Mouse (Mus musculus) kidney, adult 2 months (tissue): ENCODE data around the gene Stk11. TPM values are rescaled to one million over a fixed set of nuclear protein-coding genes. Genes with fewer than 3 reads are reported as not detected.

Source experiments
- DNase-seq: peaks from one replicate; pipeline ENCODE4 v3.0.0; 2021
- H3K27ac ChIP-seq: fragments of 200-500 bp; 2 replicates; pipeline ENCODE4 v1.5.1; 2012; ENCODE audit warnings: low read depth, low read length, control low read depth, inconsistent platforms; ENCODE audit not compliant: insufficient read depth
- H3K27me3 ChIP-seq: fragments of 200-500 bp; replicated peaks from 2 replicates; pipeline ENCODE4 v1.6.1; 2012; ENCODE audit warnings: mild to moderate bottlenecking, moderate library complexity, low read length, inconsistent platforms; ENCODE audit not compliant: control insufficient read depth, insufficient read depth
- H3K36me3 ChIP-seq: fragments of 200-500 bp; 2 replicates; pipeline ENCODE4 v1.6.1; 2012; ENCODE audit warnings: mild to moderate bottlenecking, moderate library complexity, low read length, inconsistent platforms; ENCODE audit not compliant: control insufficient read depth, insufficient read depth
- H3K4me1 ChIP-seq: fragments of 200-500 bp; 2 replicates; pipeline ENCODE4 v1.6.1; 2011; ENCODE audit warnings: low read length; ENCODE audit not compliant: control insufficient read depth, insufficient read depth
- H3K4me3 ChIP-seq: fragments of 200-500 bp; 2 replicates; pipeline ENCODE4 v1.5.1; 2011; ENCODE audit warnings: mild to moderate bottlenecking, low read depth, low read length, control low read depth; ENCODE audit not compliant: insufficient read depth
- CTCF ChIP-seq: fragments of 200-500 bp; conservative IDR thresholded peaks from 2 replicates; pipeline ENCODE4 v1.5.1; 2011; ENCODE audit warnings: low read depth, mild to moderate bottlenecking, control low read depth, low read length, moderate library complexity, mixed read lengths; ENCODE audit not compliant: insufficient read depth, insufficient read length
- POLR2A ChIP-seq: fragments of 200-500 bp; IDR thresholded peaks from one replicate; pipeline ENCODE4 v1.6.1; 2011; ENCODE audit warnings: low read depth, low read length, control low read depth
- WGBS: fragments of 180-500 bp; shearing (Covaris S2); methylation state at CpG from one replicate; pipeline ENCODE4 v1.1.7; 2018; 5-methylcytosine and 5-hydroxymethylcytosine counted together
- polyA plus RNA-seq: library from polyadenylated mRNA; depleted of rRNA; stranded (reverse); fragments of >200 nt; gene quantifications from 2 replicates; pipeline ENCODE4 v1.2.3, GENCODE M21; 2012

Gene Stk11
- polyA plus RNA-seq, 1 experiment, result 114 TPM

- no peak for DNase-seq
- H3K27ac ChIP-seq, result no peak overlapping the region
- TF ChIP-seq POLR2A (no peak), CTCF (no peak)
- H3K27me3 ChIP-seq, result no peaks in the 10 kb centered on the region
- no peaks in the 10 kb centered on the region for H3K36me3 ChIP-seq
- peaks cover 14% of the 10 kb centered on the region for H3K4me1 ChIP-seq
- H3K4me3 ChIP-seq, result no peak overlapping the region
- WGBS, result 42% methylated on average over 3 of the region's 3 CpGs
Observed at GRCm38 (mm10) chr10:80086847-80087246, 28.8 kb upstream of the Stk11 start.

DNA sequence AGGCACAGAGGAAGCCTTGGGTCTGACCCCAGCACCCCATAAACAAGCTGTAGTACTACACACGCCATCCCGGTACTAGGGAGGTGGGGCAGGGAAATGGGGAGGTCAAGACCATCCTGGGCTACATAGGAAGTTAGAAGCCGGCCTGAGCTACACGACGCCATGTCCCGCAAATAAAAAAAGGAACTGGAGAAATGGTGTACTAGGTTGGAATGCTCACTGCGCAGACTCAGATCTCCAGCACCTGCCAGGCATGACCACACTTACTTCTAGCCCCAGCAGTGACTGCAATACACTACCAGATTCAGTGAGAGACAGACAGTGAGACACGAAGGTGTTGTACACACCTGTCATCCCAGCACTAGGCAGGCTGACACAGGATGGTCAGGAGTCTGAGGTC, 28.1 kb upstream of the Stk11 start:
- no peak for TF ChIP-seq CTCF
- no peak for TF ChIP-seq POLR2A
- WGBS, result 84% methylated on average over 8 of the region's 8 CpGs
- DNase-seq, result no peak
- H3K27ac ChIP-seq, result no peak overlapping the region
- H3K4me3 ChIP-seq, result no peak overlapping the region
- H3K27me3 ChIP-seq, result no peaks in the 10 kb centered on the region
- no peaks in the 10 kb centered on the region for H3K36me3 ChIP-seq
- peaks cover 16% of the 10 kb centered on the region for H3K4me1 ChIP-seq

GRCm38 (mm10) chr10:80089146-80089545, 26.5 kb upstream of the Stk11 start:
- no peak overlapping the region for H3K27ac ChIP-seq
- peak; percentile 62 for TF ChIP-seq CTCF
- no peak for TF ChIP-seq POLR2A
- DNase-seq, result peak; percentile 66
- no peak overlapping the region for H3K4me3 ChIP-seq
- peaks cover 30% of the 10 kb centered on the region for H3K4me1 ChIP-seq
- 62% methylated on average over 4 of the region's 4 CpGs for WGBS
- H3K36me3 ChIP-seq, result no peaks in the 10 kb centered on the region
- no peaks in the 10 kb centered on the region for H3K27me3 ChIP-seq

GRCm38 (mm10) chr10:80091527-80091926, 24.1 kb upstream of the Stk11 start:
- H3K4me3 ChIP-seq, result no peak overlapping the region
- no peak for DNase-seq
- no peaks in the 10 kb centered on the region for H3K27me3 ChIP-seq
- WGBS, result 92% methylated on average over 6 of the region's 6 CpGs
- H3K27ac ChIP-seq, result no peak overlapping the region
- TF ChIP-seq POLR2A (no peak), CTCF (no peak)
- no peaks in the 10 kb centered on the region for H3K36me3 ChIP-seq
- peaks cover 44% of the 10 kb centered on the region for H3K4me1 ChIP-seq

- peaks cover 50% of the 10 kb centered on the region for H3K4me1 ChIP-seq
- peak; percentile 50 for DNase-seq
- no peaks in the 10 kb centered on the region for H3K27me3 ChIP-seq
- WGBS, result 35% methylated on average over 5 of the region's 5 CpGs
- no peaks in the 10 kb centered on the region for H3K36me3 ChIP-seq
- H3K4me3 ChIP-seq, result no peak overlapping the region
- TF ChIP-seq POLR2A, result no peak
- no peak for TF ChIP-seq CTCF
- peak overlapping the region; percentile 9 for H3K27ac ChIP-seq
Observed at GRCm38 (mm10) chr10:80092690-80093089, 22.9 kb upstream of the Stk11 start.

DNA sequence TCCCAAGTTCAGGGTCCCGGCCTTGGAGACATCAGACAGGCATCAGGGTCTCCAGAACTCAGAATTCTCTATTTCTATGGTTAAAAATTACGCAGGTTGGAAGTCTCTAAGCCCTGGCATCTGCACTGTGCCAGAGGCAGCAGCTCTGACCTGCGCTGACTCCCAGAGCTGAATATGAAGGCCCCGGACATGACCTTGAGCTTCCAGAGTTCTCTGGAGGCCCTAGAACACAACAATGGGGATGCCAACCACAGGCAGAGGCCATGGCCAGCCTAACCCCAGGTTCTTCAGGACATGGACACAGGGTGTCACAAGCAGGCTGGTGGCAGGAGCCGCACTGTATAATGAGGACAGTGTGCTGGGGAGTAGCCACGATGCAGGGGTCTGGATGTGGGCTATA, 21.5 kb upstream of the Stk11 start:
- TF ChIP-seq POLR2A (no peak), CTCF (no peak)
- H3K27ac ChIP-seq, result no peak overlapping the region
- peaks cover 56% of the 10 kb centered on the region for H3K4me1 ChIP-seq
- H3K4me3 ChIP-seq, result no peak overlapping the region
- peak; percentile 53 for DNase-seq
- no peaks in the 10 kb centered on the region for H3K36me3 ChIP-seq
- WGBS, result 61% methylated on average over 6 of the region's 6 CpGs
- H3K27me3 ChIP-seq, result no peaks in the 10 kb centered on the region

- WGBS, result 39% methylated on average over 3 of the region's 3 CpGs
- Histone ChIP-seq H3K27ac (0 out of 2 replicates have a peak overlapping the region, but pooled peaks have one; percentile 6), H3K27me3 (no peaks in the 10 kb centered on the region), H3K36me3 (no peaks in the 10 kb centered on the region), H3K4me1 (peaks cover 50% of the 10 kb centered on the region), H3K4me3 (no peak overlapping the region)
- no peak for TF ChIP-seq CTCF
- TF ChIP-seq POLR2A, result no peak
- peak; percentile 84 for DNase-seq
Observed at GRCm38 (mm10) chr10:80094684-80095083, 20.9 kb upstream of the Stk11 start.

- Histone ChIP-seq H3K4me1 (peaks cover 47% of the 10 kb centered on the region), H3K27me3 (no peaks in the 10 kb centered on the region), H3K27ac (no peak overlapping the region), H3K4me3 (no peak overlapping the region), H3K36me3 (no peaks in the 10 kb centered on the region)
- no peak for TF ChIP-seq POLR2A
- no peak for TF ChIP-seq CTCF
- peak; percentile 42 for DNase-seq
- 86% methylated on average over 5 of the region's 5 CpGs for WGBS
Observed at GRCm38 (mm10) chr10:80095547-80095946, 20.1 kb upstream of the Stk11 start.
